Mouse (Mus musculus) MEL (cell line): ENCODE results near the gene Tsc22d2. TPM values are rescaled to one million over a fixed set of nuclear protein-coding genes. Genes with fewer than 3 reads are reported as not detected.

Source experiments
- DNase-seq: peaks from one replicate; pipeline ENCODE4 v3.0.0; 2011; ENCODE audit warnings: low read depth, low spot score
- H3K27ac ChIP-seq: 2 replicates; pipeline ENCODE4 v1.5.1; 2012; ENCODE audit warnings: low read depth, mild to moderate bottlenecking, control low read depth, low read length, moderate library complexity; ENCODE audit not compliant: control insufficient read depth
- H3K27me3 ChIP-seq, 2 experiments: fragments of 150-350 bp in 1 of 2; sonication (generic) in 1 of 2; 2 replicates each; pipeline ENCODE4 v1.6.1; 2012; ENCODE audit warnings: low read length in 2 of 2, mild to moderate bottlenecking in 2 of 2, improper control_type of control experiment in 1 of 2, moderate library complexity in 1 of 2; ENCODE audit not compliant: insufficient read depth in 2 of 2, control insufficient read depth in 1 of 2
- H3K36me3 ChIP-seq, 2 experiments: 2 replicates each; pipeline ENCODE4 v1.6.1; 2012 to 2014; ENCODE audit warnings: low read length in 2 of 2, improper control_type of control experiment in 1 of 2, inconsistent platforms in 1 of 2, mild to moderate bottlenecking in 1 of 2; ENCODE audit not compliant: insufficient read depth in 2 of 2, control insufficient read depth in 1 of 2
- H3K4me1 ChIP-seq, 2 experiments: fragments of 150-350 bp in 1 of 2; sonication (generic) in 1 of 2; 2 replicates each; pipeline ENCODE4 v1.6.1; 2012; ENCODE audit warnings: low read length in 2 of 2, improper control_type of control experiment in 1 of 2, mild to moderate bottlenecking in 1 of 2; ENCODE audit not compliant: insufficient read depth in 2 of 2, control insufficient read depth in 1 of 2
- H3K4me3 ChIP-seq, 2 experiments: fragments of 150-350 bp in 1 of 2; sonication (generic) in 1 of 2; 2 replicates each; pipeline ENCODE4 v1.5.1; 2012; ENCODE audit warnings: low read depth in 2 of 2, low read length in 2 of 2, mild to moderate bottlenecking in 2 of 2, moderate library complexity in 2 of 2, control low read depth in 1 of 2, improper control_type of control experiment in 1 of 2; ENCODE audit not compliant: control insufficient read depth in 1 of 2, insufficient read depth in 1 of 2
- H3K79me2 ChIP-seq: 2 replicates; pipeline ENCODE4 v1.6.1; 2012; ENCODE audit warnings: mild to moderate bottlenecking, low read length, moderate library complexity; ENCODE audit not compliant: control insufficient read depth, poor library complexity, insufficient read depth
- H3K9ac ChIP-seq: 2 replicates; pipeline ENCODE4 v1.6.1; 2012; ENCODE audit warnings: low read depth, mild to moderate bottlenecking, control low read depth, low read length, moderate library complexity; ENCODE audit not compliant: control insufficient read depth, poor library complexity, severe bottlenecking
- H3K9me3 ChIP-seq: fragments of 150-350 bp; sonication (generic); replicated peaks from 2 replicates; pipeline ENCODE4 v1.6.1; 2012; ENCODE audit warnings: mild to moderate bottlenecking, low read length, improper control_type of control experiment, moderate library complexity; ENCODE audit not compliant: insufficient read depth
- BHLHE40 ChIP-seq: IDR thresholded peaks from 2 replicates; pipeline ENCODE4 v1.6.1; 2012; ENCODE audit warnings: low read depth, mild to moderate bottlenecking, inconsistent platforms, low read length, improper control_type of control experiment, borderline replicate concordance
- CHD1 ChIP-seq: IDR thresholded peaks from 2 replicates; pipeline ENCODE4 v1.6.1; 2012; ENCODE audit warnings: low read depth, mild to moderate bottlenecking, inconsistent platforms, low read length, improper control_type of control experiment
- ELF1 ChIP-seq: IDR thresholded peaks from 2 replicates; pipeline ENCODE4 v1.6.1; 2014; ENCODE audit warnings: low read depth, mild to moderate bottlenecking, inconsistent platforms, low read length, improper control_type of control experiment, moderate library complexity
- GABPA ChIP-seq: IDR thresholded peaks from 2 replicates; pipeline ENCODE4 v1.6.1; 2012; ENCODE audit warnings: low read depth, mild to moderate bottlenecking, inconsistent platforms, low read length, improper control_type of control experiment, moderate library complexity
- GATA1 ChIP-seq: IDR thresholded peaks from 2 replicates; pipeline ENCODE4 v1.6.1; 2011; ENCODE audit warnings: low read depth, low read length, improper control_type of control experiment
- MAFK ChIP-seq: IDR thresholded peaks from 2 replicates; pipeline ENCODE4 v1.6.1; 2011; ENCODE audit warnings: low read depth, mild to moderate bottlenecking, low read length, improper control_type of control experiment, borderline replicate concordance
- MAX ChIP-seq: IDR thresholded peaks from 2 replicates; pipeline ENCODE4 v1.6.1; 2011; ENCODE audit warnings: low read length, improper control_type of control experiment
- MAZ ChIP-seq: IDR thresholded peaks from 2 replicates; pipeline ENCODE4 v1.6.1; 2012; ENCODE audit warnings: low read depth, mild to moderate bottlenecking, inconsistent platforms, low read length, improper control_type of control experiment
- MEF2A ChIP-seq: IDR thresholded peaks from 2 replicates; pipeline ENCODE4 v1.6.1; 2014; ENCODE audit warnings: low read depth, mild to moderate bottlenecking, inconsistent platforms, low read length, improper control_type of control experiment; ENCODE audit not compliant: poor library complexity, insufficient replicate concordance, severe bottlenecking; ENCODE audit errors: extremely low read depth
- MYB ChIP-seq: IDR thresholded peaks from 2 replicates; pipeline ENCODE4 v1.6.1; 2011; ENCODE audit warnings: mild to moderate bottlenecking, low read depth, low read length, improper control_type of control experiment
- NELFE ChIP-seq: IDR thresholded peaks from 2 replicates; pipeline ENCODE4 v1.6.1; 2011; ENCODE audit warnings: low read depth, low read length, improper control_type of control experiment
- POLR2A ChIP-seq, 2 experiments: IDR thresholded peaks; 2 replicates each; pipeline ENCODE4 v1.6.1; 2011 to 2012; ENCODE audit warnings: low read length in 2 of 2, mild to moderate bottlenecking in 2 of 2, control low read depth in 1 of 2, improper control_type of control experiment in 1 of 2, low read depth in 1 of 2, moderate library complexity in 1 of 2; ENCODE audit not compliant: control insufficient read depth in 1 of 2, insufficient read depth in 1 of 2, poor library complexity in 1 of 2
- POLR2AphosphoS2 ChIP-seq: IDR thresholded peaks from 2 replicates; pipeline ENCODE4 v1.6.1; 2011; ENCODE audit warnings: low read length, improper control_type of control experiment
- SIN3A ChIP-seq: IDR thresholded peaks from 2 replicates; pipeline ENCODE4 v1.6.1; 2012; ENCODE audit warnings: low read length, improper control_type of control experiment, inconsistent platforms
- polyA plus RNA-seq, 2 experiments: library from polyadenylated mRNA; stranded (reverse) in 1 of 2; unstranded in 1 of 2; fragments of >175 nt in 1 of 2; fragments of >200 nt in 1 of 2; gene quantifications; 2 replicates each; pipeline versions ENCODE4 v1.2.1 to v1.2.4; 2012; ENCODE audit warnings: low replicate concordance in 2 of 2, low read depth in 1 of 2; ENCODE audit not compliant: insufficient read length in 2 of 2, insufficient read depth in 1 of 2, missing spikeins in 1 of 2
- total RNA-seq: library from RNA; depleted of rRNA; stranded (reverse); fragments of 300-350 nt; gene quantifications from 2 replicates; pipeline ENCODE4 v1.2.3, GENCODE M21; 2012

The Tsc22d2 gene
- total and polyA plus RNA-seq, 3 experiments = 10.7 to 13.3 TPM; not detected in 1

GRCm38 (mm10) chr3:58382676-58383075 is 31.8 kb upstream of the Tsc22d2 start:
- peaks cover 5 to 8% of the 10 kb centered on the region in 2 experiments; a peak in 2 of 4 replicates for H3K27me3 ChIP-seq
- no peaks in the 10 kb centered on the region for H3K36me3 ChIP-seq
- DNase-seq = no peak
- no peaks in the 10 kb centered on the region for H3K79me2 ChIP-seq
- no peaks in the 10 kb centered on the region for H3K4me1 ChIP-seq
- H3K4me3 ChIP-seq = no peak overlapping the region
- TF ChIP-seq MAFK (no peak), MEF2A (no peak), MAX (no peak), BHLHE40 (no peak), GABPA (no peak), MAZ (no peak), MYB (no peak), NELFE (no peak), SIN3A (no peak)
- H3K9me3 ChIP-seq = no peaks in the 10 kb centered on the region
- no peak overlapping the region for H3K9ac ChIP-seq
- H3K27ac ChIP-seq = no peak overlapping the region

GRCm38 (mm10) chr3:58385060-58385459 is 29.5 kb upstream of the Tsc22d2 start:
- Histone ChIP-seq H3K36me3 (no peaks in the 10 kb centered on the region), H3K27me3 (peaks cover 5% of the 10 kb centered on the region in 2 experiments; a peak in 2 of 4 replicates), H3K79me2 (no peaks in the 10 kb centered on the region), H3K4me3 (no peak overlapping the region), H3K9ac (no peak overlapping the region), H3K27ac (no peak overlapping the region), H3K4me1 (no peaks in the 10 kb centered on the region), H3K9me3 (no peaks in the 10 kb centered on the region)
- TF ChIP-seq POLR2AphosphoS2 (no peak), CHD1 (no peak)
- DNase-seq = no peak

- TF ChIP-seq NELFE (no peak), ELF1 (no peak), GABPA (no peak), POLR2A (IDR thresholded peaks at IDR 0.05; ENCODE audit: control insufficient read depth in 1 of 2, insufficient read depth in 1 of 2, low read depth in 1 of 2, low read length in 2 of 2, poor library complexity in 1 of 2) (no peak), GATA1 (no peak), POLR2AphosphoS2 (no peak)
- H3K27me3 ChIP-seq = peaks cover 5 to 17% of the 10 kb centered on the region in 2 experiments
- H3K79me2 ChIP-seq = no peaks in the 10 kb centered on the region
- no peak for DNase-seq
- H3K4me1 ChIP-seq = no peaks in the 10 kb centered on the region
- H3K36me3 ChIP-seq = no peaks in the 10 kb centered on the region
- H3K9me3 ChIP-seq = no peaks in the 10 kb centered on the region
- H3K9ac ChIP-seq = no peak overlapping the region
- no peak overlapping the region for H3K4me3 ChIP-seq
- no peak overlapping the region for H3K27ac ChIP-seq
These were observed 25.8 kb upstream of the Tsc22d2 start for GRCm38 (mm10) chr3:58388731-58389130.
